Mouse (Mus musculus): Measurements from ENCODE around the gene Galnt14.

DNA sequence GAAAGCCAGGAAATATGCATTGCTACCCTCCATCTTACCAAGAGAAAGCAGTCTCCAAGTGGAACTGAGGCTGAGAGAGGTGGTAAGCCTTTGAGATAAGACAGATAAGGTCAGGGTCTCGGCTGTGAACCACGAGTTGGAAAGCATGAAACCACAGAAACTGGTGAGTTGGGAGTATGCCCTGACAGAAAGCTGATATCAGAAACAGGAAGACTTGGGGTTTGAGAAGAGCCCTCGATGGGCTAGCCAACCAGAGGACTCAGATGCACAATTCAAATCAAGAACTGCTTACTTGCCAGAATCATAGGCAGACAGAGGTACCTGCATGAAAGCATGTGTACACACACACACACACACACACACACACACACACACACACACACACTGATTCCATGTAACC lies 47.0 kb downstream of the Galnt14 start:
- TF ChIP-seq POLR2A (IDR thresholded peaks at IDR 0.05; ENCODE audit: borderline replicate concordance, extremely low read depth, low read depth, low read length) = no peak
- no peak for TF ChIP-seq CTCF (IDR thresholded peaks at IDR 0.05; ENCODE audit: insufficient read depth, low read length)

Measured in lung, adult 2 months (tissue).